Comparison of ENCODE assay signal across 20 mouse cellular contexts in genomic region chr2:45099081-45099480, GRCm38 (mm10). TPM values are rescaled to one million over a fixed set of nuclear protein-coding genes. Genes with fewer than 3 reads are reported as not detected.
A peak's percentile ranks its signal among the peaks of the same experiment; 100 is the strongest.
DNase-seq lines count a peak whose midpoint lies in the region; TF ChIP-seq lines count a peak whose summit lies in the region.
"Had no signal": no experiment of that assay in that cellular context is flagged by ENCODE, and none has a peak within 500 bp of the region (broad histone marks: within the 10 kb centered on the region; RNA-seq: fewer than 3 reads in every experiment).

No protein-coding gene starts in this region.

- 88% methylated on average over 4 of the region's 4 CpGs for WGBS in cerebellum, adult 2 months

- H3K27me3 ChIP-seq in cerebellum, adult 2 months (ENCODE audit: control insufficient read depth, insufficient read depth, low read length): peaks cover 1% of the 10 kb centered on the region; the same call in 1 of the 2 replicates
- H3K27me3 ChIP-seq: embryonic facial prominence, embryonic 12.5 days; forebrain, embryonic 13.5 days; hindbrain, embryonic 12.5 days; neural tube, embryonic 13.5 days had no signal

- peak overlapping the region; percentile 89 for H3K27ac ChIP-seq in layer of hippocampus, adult 2 months
- H3K27ac ChIP-seq in cerebellum, adult 2 months (ENCODE audit: insufficient read depth, low read length): no peak overlapping the region
- H3K27ac ChIP-seq: embryonic facial prominence, embryonic 12.5 days; forebrain, embryonic 13.5 days; hindbrain, embryonic 12.5 days; neural tube, embryonic 13.5 days had no signal

- TF ChIP-seq POLR2A in cerebellum, adult 2 months (IDR thresholded peaks at IDR 0.05; ENCODE audit: borderline replicate concordance, insufficient read depth, low read length): no peak

- DNase-seq in heart, adult 11 months: peak; percentile 58
- no peak for DNase-seq in heart, adult 18-20 months
- no peak for DNase-seq in layer of hippocampus, adult 2 months (ENCODE audit: low spot score in 2 of 2)
- DNase-seq in layer of hippocampus, postnatal 10 days (ENCODE audit: low spot score in 2 of 2): no peak
- peak; percentile 3 for DNase-seq in right cerebral cortex, postnatal 25 days
- DNase-seq in right cerebral cortex, postnatal 36 days (ENCODE audit: low spot score in 2 of 2): no peak
- DNase-seq in cerebellum, adult 2 months: no peak
- DNase-seq: adrenal gland, adult 2 months; cerebellum, adult 11-12 months; cerebellum, postnatal 14 days; gastrocnemius, postnatal 10 days; heart, postnatal 10 days; kidney, adult 11 months; lung, adult 2 months; lung, postnatal 4 days had no signal

- H3K4me1 ChIP-seq in cerebellum, adult 2 months (ENCODE audit: control insufficient read depth, insufficient read depth, low read length): no peaks in the 10 kb centered on the region

- no peak overlapping the region; the same call in 1 of the 2 replicates for H3K4me3 ChIP-seq in layer of hippocampus, adult 2 months
- H3K4me3 ChIP-seq in cerebellum, adult 2 months (replicated peaks; ENCODE audit: insufficient read depth, low read depth, low read length): no peak overlapping the region
- H3K4me3 ChIP-seq: embryonic facial prominence, embryonic 12.5 days; forebrain, embryonic 13.5 days; hindbrain, embryonic 12.5 days; myocyte; neural tube, embryonic 13.5 days had no signal

- no peak for TF ChIP-seq CTCF in layer of hippocampus, adult 2 months (conservative IDR thresholded peaks at IDR 0.05)
- TF ChIP-seq CTCF in cerebellum, adult 2 months (IDR thresholded peaks at IDR 0.05; ENCODE audit: borderline replicate concordance, insufficient read depth, low read depth, low read length): no peak

RNA-seq across cellular contexts. Expression of gene Zeb2, which starts 18.1 kb away (rescaled TPM):
- total RNA-seq in heart, adult 18-20 months (2021): 10 to 100 TPM; 34.4 to 44.2 TPM
- 100 to 1,000 TPM; 430 to 443 TPM for total RNA-seq in layer of hippocampus, adult 2 months (2021)
- total RNA-seq in layer of hippocampus, postnatal 10 days (2021): 100 to 1,000 TPM; 351 to 372 TPM
- 35.8 and 40.5 TPM in 2 replicates for polyA plus RNA-seq in cerebellum, adult 2 months (2012; rRNA removed)

Comparison
In these comparisons a context has a peak if more than half of its experiments do, and no peak if none do; other contexts are left out.
1. DNase-seq: peak in heart, adult 11 months (single experiment) and right cerebral cortex, postnatal 25 days (single experiment); none in heart, adult 18-20 months (0 of 2), layer of hippocampus, adult 2 months (0 of 2), layer of hippocampus, postnatal 10 days (0 of 2), right cerebral cortex, postnatal 36 days (0 of 2) and cerebellum, adult 2 months (0 of 2).
2. RNA of gene Zeb2, which starts 18.1 kb away (total RNA-seq): 430 to 443 TPM in layer of hippocampus, adult 2 months and 351 to 372 TPM in layer of hippocampus, postnatal 10 days; 34.4 to 44.2 TPM in heart, adult 18-20 months; every median in the first group is over 4 times any median in the second.